Mouse (Mus musculus) liver, adult 2 months (tissue): ENCODE measurements at regions not wholly inside any gene's neighbourhood (a gene's known extent, or its start where the extent isn't known, plus 50 kb on each side); places are given as distances from the start of the nearest gene placed in this dataset.

ENCODE experiments used
- CTCF ChIP-seq: fragments of 200-500 bp; IDR thresholded peaks from 2 replicates; pipeline ENCODE4 v1.5.1; 2011; ENCODE audit warnings: low read depth, low read length, control low read depth
- POLR2A ChIP-seq: fragments of 200-500 bp; IDR thresholded peaks from 2 replicates; pipeline ENCODE4 v1.6.1; 2011; ENCODE audit warnings: low read length, control low read depth; ENCODE audit not compliant: insufficient read depth; ENCODE audit errors: extremely low read depth

DNA sequence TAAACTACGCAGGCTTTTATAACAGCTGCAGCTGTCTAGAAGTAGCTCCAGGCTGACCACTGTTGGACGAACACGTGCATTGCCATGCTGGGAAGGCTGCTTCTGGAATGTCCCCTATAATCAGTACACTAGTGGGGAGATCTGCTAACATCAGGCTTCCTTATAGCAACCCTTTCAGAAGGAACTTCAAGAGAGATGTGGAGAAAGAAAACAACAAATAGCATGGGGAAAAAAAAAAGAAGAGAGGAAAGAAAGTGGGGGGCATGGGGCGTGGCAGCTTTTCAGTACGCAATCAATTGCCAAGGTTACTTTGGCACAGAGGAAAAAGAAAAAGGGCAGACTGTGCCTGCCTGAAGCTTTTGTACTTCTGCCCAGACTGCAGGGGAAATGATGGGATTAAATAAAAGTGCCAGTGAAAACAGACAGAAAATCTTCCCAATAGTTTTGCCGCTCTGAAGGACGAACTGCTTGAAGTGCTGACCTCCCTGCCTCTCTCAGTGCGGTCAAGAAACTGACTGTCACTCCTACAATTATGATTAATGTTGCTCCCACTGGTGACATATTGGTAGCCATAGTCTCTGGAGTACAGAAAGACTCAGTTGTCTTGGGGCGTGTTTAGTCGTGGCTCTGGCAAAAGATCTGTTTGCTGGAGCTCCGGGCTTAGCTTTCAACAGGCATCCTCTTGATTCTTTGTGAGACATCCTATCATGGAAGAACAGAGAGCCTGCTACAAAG lies 1078.0 kb downstream of the Diaph3 start:
- TF ChIP-seq CTCF = no peak
- no peak for TF ChIP-seq POLR2A
